Mouse (Mus musculus): ENCODE data around the gene Fndc5.

DNA sequence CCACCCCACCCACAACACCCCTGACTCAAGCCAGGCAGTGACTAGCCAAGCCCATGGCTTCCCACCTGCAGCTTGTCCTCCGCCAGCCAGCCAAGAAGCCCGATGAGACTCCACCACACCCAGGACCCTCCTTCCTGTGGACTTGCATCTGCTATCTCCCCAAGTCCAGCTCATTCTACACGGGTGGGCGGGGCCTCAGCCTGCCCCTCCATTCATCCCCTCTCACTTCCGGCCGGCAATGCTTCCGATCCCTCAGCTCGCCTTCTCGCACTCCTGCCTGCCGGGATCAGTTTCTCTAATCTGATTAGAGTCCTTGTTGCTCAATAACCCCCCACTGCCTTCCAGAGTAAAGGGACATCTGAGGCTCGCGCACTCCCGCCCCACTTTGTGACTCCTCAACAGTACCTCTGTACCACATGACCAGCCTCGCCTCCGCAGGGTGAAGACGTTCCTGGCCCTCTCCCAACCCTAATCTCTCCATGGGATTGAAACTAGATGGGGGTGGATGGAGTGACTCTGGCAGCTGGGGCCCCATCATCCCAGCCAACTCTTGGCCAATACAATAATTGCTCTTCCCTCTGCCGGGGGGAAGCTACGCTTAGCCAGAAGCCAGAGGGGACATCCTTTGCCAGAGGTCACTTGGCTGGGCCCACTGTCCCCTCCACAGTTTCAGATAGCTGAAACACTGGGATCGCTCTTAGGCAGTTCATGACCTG is 10.9 kb upstream of the Fndc5 start:
- TF ChIP-seq CTCF (IDR thresholded peaks at IDR 0.05; ENCODE audit: low read depth, low read length) (no peak), POLR2A (IDR thresholded peaks at IDR 0.05; ENCODE audit: extremely low read depth, insufficient read depth, low read length) (no peak)

Measured in liver, adult 2 months (tissue).